Mouse (Mus musculus): ENCODE measurements at regions not wholly inside any gene's neighbourhood (a gene's known extent, or its start where the extent isn't known, plus 50 kb on each side); places are given as distances from the start of the nearest gene placed in this dataset.
A peak's percentile ranks its signal among the peaks of the same experiment; 100 is the strongest.

GRCm38 (mm10) chr10:99577041-99577681 is 182.3 kb downstream of the Csl start:
- DNase-seq (ENCODE audit: low read depth in 2 of 2, low spot score in 2 of 2): peak; percentile 45 to 63

DNA sequence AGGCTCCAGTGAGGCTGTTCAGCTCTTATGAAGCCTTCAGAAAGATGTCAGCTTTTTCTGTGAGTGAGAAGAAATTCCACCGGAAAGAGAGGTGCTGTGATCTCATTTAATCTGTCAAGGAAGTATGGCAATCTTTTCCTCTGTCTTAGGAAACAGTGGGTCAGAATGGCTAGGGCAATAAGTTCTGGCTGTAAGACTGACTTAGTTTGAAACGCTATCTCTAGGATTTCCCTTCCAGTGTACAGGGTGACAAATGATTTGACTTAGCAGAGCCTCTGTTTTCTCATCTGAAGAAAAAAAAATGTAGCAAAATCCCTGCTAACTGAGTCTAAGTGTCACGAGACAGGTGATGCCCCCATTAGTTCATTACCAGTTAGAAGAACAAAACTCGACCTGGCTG is 181.1 kb downstream of the Csl start:
- no peak for DNase-seq (ENCODE audit: low read depth in 2 of 2, low spot score in 2 of 2)

DNA sequence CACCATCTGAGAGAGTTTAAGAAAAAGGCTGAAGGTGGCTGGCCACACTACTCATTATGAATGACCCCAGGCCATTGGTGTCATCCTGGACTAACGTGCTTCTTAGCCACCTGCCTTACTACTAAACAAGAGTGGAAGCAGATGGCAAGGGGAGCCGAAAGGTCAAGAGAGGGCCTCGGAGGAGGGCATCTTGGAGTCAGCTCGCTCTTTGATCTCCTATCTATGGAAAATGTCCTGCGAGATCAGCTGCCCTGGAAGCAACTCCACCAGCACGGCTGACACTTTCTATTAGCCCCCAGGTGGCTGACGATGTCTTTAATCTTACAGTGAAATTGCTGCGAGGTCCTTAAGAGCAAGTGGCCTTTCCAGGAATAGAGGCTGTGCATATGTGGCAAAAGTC is 179.3 kb downstream of the Csl start:
- no peak for DNase-seq (ENCODE audit: low read depth in 2 of 2, low spot score in 2 of 2)

- no peak for DNase-seq (ENCODE audit: low read depth in 2 of 2, low spot score in 2 of 2)
Measured at GRCm38 (mm10) chr10:99581074-99581473, 178.4 kb downstream of the Csl start.

DNA sequence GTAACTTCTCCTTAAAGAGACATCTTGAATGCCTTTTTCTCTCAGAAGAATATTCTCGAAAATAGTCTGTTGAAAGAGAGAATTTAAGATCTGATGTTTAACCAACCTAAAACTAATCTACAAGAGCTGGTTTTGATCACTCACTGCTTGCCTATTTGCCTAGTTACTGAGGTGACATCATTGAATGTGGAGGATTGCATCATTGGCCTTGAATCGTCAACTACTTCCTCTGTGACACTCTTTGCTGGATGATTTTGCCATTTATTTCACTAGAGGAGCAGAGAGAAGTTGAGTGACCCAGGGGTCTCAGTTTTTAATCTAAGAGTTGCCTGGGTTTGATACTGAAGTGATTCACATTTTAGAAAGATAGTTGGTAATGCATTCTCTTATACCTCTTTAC is 174.6 kb downstream of the Csl start:
- DNase-seq (ENCODE audit: low read depth in 2 of 2, low spot score in 2 of 2): no peak

- DNase-seq (ENCODE audit: low read depth in 2 of 2, low spot score in 2 of 2): peak; percentile 9 to 10
Measured at GRCm38 (mm10) chr10:99592220-99592619, 167.2 kb downstream of the Csl start.

DNA sequence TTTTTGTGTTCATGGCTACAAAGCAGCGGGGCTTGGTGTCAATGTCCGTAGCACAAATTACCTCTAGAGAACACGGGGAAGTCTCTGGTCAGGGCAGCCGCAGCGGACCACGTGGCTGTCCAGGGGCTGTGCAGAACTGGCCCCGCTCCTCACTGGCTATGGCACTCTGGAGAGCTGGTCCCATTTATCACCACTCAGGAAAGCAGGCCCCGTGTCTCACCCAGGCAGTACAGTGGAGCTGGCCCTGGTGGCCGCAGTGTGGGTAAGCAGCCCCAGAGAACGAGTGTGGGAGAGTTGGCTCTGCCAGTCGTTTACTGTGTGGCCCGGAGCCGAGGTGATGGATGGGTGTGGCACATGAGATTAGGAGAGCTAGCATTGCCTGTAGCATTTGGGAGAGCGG is 163.8 kb downstream of the Csl start:
- no peak for DNase-seq (ENCODE audit: low read depth in 2 of 2, low spot score in 2 of 2)

GRCm38 (mm10) chr10:99599142-99600120 is 160.0 kb downstream of the Csl start:
- DNase-seq (ENCODE audit: low read depth in 2 of 2, low spot score in 2 of 2): peak in 1 of 2 experiments; percentile 10

DNA sequence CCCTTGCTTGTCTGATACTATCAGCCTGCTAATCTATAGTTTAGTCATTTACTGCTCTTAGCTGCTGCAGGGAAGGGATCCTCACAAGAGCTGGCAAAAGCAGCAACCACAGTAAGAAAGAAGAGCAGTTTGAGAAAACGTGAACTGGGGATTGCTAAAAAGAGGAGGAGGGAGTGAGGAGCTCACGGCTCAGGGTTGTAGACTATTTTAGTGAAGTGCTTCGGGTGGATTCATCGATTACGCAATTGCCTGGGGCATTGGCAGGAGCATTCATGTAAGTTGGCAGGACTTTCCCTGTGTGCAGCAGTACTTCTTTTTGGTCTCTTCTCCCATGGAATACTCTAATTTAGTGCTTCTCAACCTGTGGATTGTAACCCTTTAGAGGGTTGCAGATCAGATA is 157.1 kb downstream of the Csl start:
- no peak for DNase-seq (ENCODE audit: low read depth in 2 of 2, low spot score in 2 of 2)

DNA sequence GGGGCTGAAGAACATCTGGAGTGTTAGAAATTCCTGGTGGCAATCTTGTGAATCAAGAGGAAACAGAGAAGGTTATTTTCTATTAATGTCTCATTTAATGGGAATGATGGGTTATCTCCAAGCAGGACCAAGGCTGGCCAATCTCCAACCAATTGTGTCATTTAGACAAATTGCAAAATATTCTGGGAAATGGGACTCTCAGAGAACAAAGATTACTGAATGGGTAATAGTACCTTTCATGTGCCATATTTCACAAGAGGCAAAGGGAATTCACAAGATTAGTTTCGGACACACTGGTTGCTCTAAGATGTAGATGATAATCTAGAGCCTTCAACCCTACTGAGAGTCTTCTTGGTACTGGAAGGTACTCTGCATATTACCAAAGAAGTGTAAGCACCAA is 155.3 kb downstream of the Csl start:
- DNase-seq (ENCODE audit: low read depth in 2 of 2, low spot score in 2 of 2): no peak

GRCm38 (mm10) chr10:99608477-99608876 is 151.0 kb downstream of the Csl start:
- no peak for DNase-seq (ENCODE audit: low read depth in 2 of 2, low spot score in 2 of 2)

DNA sequence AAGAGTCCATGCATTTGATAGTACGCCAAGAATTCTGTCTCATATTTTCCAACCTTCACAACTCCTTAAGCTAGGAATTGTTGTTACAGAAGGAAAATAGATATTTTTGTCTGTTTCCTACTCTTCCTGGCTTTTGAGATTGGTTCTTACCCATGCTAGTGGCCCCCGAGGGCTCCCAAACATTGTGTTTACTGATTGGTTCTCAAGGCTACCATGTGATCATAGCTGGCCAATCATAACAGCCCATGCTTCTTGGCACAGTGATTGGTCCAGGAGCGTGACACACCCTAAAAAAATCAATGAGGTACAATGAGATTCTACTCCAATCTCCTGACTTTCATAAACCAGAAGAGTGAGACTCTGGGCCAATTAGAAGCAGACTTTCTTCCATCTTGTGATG is 150.0 kb downstream of the Csl start:
- DNase-seq (ENCODE audit: low read depth in 2 of 2, low spot score in 2 of 2): no peak

DNA sequence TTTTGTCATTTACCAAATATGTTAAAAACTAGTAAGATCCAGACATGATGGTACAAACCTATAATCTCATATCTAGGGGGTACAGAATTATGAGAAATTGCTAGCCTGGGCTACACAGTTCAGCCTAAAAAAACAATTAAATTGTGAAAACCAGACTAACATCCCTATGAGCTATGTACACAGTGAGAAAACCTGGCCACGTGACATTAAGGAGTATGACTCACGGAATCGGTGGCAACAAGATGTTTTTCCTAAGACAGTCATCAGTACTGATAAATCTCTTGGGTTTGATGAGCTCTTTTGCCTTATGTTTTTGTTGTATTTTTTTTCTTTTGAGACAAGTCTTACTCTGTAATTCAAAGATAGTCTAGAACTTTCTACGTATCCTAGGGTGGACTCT is 148.6 kb downstream of the Csl start:
- no peak for DNase-seq (ENCODE audit: low read depth in 2 of 2, low spot score in 2 of 2)

DNA sequence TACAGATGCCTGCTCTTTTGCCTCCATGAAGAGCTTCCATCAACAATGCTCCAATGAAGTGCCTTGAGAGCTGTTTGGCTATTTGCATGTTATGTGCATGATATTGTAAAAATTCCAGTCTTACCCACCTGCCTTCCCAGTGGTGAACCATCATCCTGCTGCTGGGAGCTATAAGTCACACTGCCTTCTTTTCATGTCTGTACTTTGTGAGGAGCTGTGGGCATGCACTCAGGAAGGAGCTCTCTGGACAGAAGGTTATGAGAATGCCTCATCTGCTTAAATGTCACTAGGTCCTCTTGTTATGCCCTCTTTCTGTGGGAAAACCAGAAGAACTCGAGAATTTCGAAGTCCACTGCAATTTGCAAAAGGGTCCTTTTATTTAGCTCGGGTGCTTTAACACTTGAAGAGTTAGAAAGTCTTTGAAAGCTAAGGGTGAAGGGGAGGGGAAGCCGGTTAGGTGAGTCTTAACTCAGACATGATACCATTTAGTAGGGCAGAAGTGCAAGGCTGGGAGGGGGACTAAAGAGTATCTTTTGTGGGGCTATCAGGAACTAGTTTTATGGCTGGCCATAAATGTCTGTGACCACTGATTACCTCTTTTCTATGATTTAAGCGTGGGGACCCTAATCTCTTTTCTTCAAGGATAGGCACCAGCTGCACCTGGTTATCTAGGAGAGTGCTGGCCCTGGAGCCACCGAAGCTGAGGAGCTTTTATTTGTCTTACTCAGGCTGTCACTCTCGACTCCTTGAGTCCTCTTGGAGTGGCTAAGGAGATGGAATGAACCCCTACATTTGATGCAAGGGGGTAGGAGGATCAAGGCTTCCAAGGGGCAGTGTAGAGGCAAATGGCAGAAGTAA is 144.8 kb downstream of the Csl start:
- no peak for DNase-seq (ENCODE audit: low read depth in 2 of 2, low spot score in 2 of 2)

DNA sequence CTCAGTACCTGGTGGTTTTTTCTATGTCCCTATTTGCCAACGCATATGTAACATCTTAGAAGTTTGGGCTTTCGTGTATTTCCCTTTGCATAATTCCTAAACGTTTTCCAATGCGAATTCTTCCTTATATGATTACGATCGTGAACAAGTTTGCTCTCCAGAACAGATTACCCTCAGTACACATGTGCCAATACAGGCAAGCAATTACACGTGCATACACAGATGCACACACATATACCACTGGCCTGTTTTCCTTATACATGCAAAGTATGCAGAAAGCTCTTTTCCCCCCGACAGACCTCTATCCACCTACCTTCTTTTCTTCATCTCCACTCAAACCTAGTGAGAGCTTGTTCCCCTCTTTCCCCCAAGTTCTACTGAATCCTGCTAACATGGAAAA is 144.1 kb downstream of the Csl start:
- no peak for DNase-seq (ENCODE audit: low read depth in 2 of 2, low spot score in 2 of 2)

DNA sequence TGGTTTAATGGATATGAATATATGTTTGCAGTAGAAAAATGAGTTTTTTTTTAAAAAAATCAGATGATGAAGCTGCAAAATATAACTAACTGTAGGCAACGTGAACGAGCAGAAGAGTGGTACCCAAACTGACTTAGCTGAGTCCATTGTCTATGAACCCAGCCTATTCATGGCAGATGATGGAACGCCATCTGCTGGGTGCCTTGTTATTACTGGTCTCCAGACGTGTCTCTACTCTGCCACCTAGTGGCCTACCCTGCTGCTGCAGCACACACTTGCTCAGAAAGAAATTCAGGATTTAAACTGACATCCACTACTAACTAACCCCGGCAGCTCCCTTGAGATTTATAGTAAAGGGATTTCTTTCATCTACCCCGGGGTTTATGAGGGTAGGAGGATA is 143.7 kb downstream of the Csl start:
- DNase-seq (ENCODE audit: low read depth in 2 of 2, low spot score in 2 of 2): peak; percentile 68 to 80

DNA sequence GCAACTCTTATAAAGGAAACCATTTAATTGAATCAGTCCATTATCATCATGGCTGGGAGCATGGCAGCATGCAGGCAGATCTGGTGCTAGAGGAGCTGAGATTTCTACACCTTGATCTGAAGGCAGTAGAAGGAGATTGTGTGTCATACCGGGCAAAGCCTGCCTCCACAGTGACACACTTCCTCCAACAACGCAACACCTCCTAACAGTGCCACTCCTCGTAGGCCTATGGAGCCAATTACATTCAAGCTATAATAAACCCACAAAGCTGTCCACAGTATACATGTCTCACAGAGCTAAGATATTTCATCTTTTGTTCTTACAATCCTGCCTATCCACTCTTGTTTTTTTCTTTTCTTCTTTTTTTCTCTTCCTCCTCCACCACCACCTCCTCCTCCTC is 141.8 kb downstream of the Csl start:
- DNase-seq (ENCODE audit: low read depth in 2 of 2, low spot score in 2 of 2): no peak

- DNase-seq (ENCODE audit: low read depth in 2 of 2, low spot score in 2 of 2): peak; percentile 26 to 38
Measured at GRCm38 (mm10) chr10:99619421-99620151, 139.9 kb downstream of the Csl start.

GRCm38 (mm10) chr10:99620489-99620888 is 139.0 kb downstream of the Csl start:
- no peak for DNase-seq (ENCODE audit: low read depth in 2 of 2, low spot score in 2 of 2)

- no peak for DNase-seq (ENCODE audit: low read depth in 2 of 2, low spot score in 2 of 2)
Measured at GRCm38 (mm10) chr10:99627355-99627754, 132.1 kb downstream of the Csl start.
